Mouse (Mus musculus) heart, embryonic 15.5 days (tissue): Measurements from ENCODE around the gene Gm20441. TPM values are rescaled to one million over a fixed set of nuclear protein-coding genes. Genes with fewer than 3 reads are reported as not detected.

Experiments
- ATAC-seq: fragments of 200-750 bp; cut with Nextera tagmentation; replicated peaks from 2 replicates; pipeline ENCODE4 v1.8.0; 2017; ENCODE audit warnings: low read depth, moderate TSS enrichment; ENCODE audit not compliant: insufficient number of reproducible peaks, insufficient read depth, low FRiP score
- H3K27ac ChIP-seq: fragments of 300-500 bp; sonication (generic); 2 replicates; pipeline ENCODE4 v1.5.1; 2015; ENCODE audit warnings: mild to moderate bottlenecking, inconsistent platforms
- H3K27me3 ChIP-seq: fragments of 300-500 bp; sonication (generic); 2 replicates; pipeline ENCODE4 v1.6.1; 2015; ENCODE audit warnings: inconsistent platforms
- H3K36me3 ChIP-seq: fragments of 300-500 bp; sonication (generic); 2 replicates; pipeline ENCODE4 v1.6.1; 2015; ENCODE audit warnings: mild to moderate bottlenecking, inconsistent platforms
- H3K4me1 ChIP-seq: fragments of 300-500 bp; sonication (generic); replicated peaks from 2 replicates; pipeline ENCODE4 v1.6.1; 2015; ENCODE audit warnings: inconsistent platforms
- H3K4me2 ChIP-seq: fragments of 300-500 bp; sonication (generic); 2 replicates; pipeline ENCODE4 v1.6.1; 2015; ENCODE audit warnings: inconsistent platforms, mild to moderate bottlenecking, moderate library complexity
- H3K4me3 ChIP-seq: fragments of 300-500 bp; sonication (generic); 2 replicates; pipeline ENCODE4 v1.5.1; 2015; ENCODE audit warnings: mild to moderate bottlenecking, inconsistent platforms
- H3K9ac ChIP-seq: fragments of 300-500 bp; sonication (generic); 2 replicates; pipeline ENCODE4 v1.6.1; 2015; ENCODE audit warnings: mild to moderate bottlenecking, inconsistent platforms
- H3K9me3 ChIP-seq: fragments of 300-500 bp; sonication (generic); replicated peaks from 2 replicates; pipeline ENCODE4 v1.6.1; 2016; ENCODE audit warnings: inconsistent platforms
- WGBS: fragments of 180-500 bp; shearing (Covaris S2); methylation state at CpG from one replicate; pipeline ENCODE4 v1.1.7; 2015; ENCODE audit warnings: mixed read lengths; 5-methylcytosine and 5-hydroxymethylcytosine counted together
- polyA plus RNA-seq: library from polyadenylated mRNA; unstranded; fragments of >200 nt; fragmentation: Nextera tagmentation; extraction: Ambion mirVana; gene quantifications from 2 replicates; pipeline ENCODE4 v1.2.1, GENCODE M21; 2015

The Gm20441 gene
- polyA plus RNA-seq, 1 experiment from 2014 or later: not detected

DNA sequence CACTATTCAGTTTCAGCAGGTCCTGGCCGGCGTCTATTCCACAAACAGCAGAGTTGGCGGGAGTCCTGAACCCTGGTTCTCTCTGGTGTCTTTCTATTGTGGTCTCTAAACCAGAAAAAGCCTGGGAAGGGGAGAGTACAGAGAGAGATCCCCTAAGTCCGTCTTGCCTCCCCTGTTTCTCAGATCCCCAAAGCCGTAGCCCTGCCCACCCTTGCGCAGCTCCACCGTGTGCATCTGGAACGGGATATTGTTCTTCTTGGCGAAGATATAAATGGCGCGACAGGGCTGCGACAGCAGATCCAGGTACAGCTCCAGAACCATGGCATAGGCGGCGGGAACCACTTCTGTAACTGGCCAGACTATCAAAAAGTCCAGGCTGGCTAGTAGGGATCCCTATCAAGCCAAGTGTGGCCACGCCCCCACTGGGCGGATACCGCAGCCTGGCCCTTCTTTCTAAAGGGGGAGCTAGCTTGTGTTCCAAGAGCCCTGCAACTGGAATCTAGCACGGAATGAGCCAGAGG is 17.5 kb upstream of the Gm20441 start, which contains the start of gene Gstt1:
TSS of gene Gstt1 (minus strand) at position 409 of the 521 bp plus-strand sequence.
- Histone ChIP-seq H3K27me3 (no peaks in the 10 kb centered on the region; the same call in 1 of the 2 replicates), H3K4me1 (peaks cover 15% of the 10 kb centered on the region), H3K4me3 (peak within 1 kb of the TSS; percentile 52), H3K4me2 (peak within 1 kb of the TSS; percentile 96), H3K27ac (no peak within 1 kb of the TSS), H3K36me3 (no peaks in the 10 kb centered on the region), H3K9me3 (no peaks in the 10 kb centered on the region), H3K9ac (peak within 1 kb of the TSS; percentile 55)
- peak; percentile 68; the same call in 1 of the 2 replicates for ATAC-seq
- WGBS: 3% methylated on average over 18 of the region's 18 CpGs

DNA sequence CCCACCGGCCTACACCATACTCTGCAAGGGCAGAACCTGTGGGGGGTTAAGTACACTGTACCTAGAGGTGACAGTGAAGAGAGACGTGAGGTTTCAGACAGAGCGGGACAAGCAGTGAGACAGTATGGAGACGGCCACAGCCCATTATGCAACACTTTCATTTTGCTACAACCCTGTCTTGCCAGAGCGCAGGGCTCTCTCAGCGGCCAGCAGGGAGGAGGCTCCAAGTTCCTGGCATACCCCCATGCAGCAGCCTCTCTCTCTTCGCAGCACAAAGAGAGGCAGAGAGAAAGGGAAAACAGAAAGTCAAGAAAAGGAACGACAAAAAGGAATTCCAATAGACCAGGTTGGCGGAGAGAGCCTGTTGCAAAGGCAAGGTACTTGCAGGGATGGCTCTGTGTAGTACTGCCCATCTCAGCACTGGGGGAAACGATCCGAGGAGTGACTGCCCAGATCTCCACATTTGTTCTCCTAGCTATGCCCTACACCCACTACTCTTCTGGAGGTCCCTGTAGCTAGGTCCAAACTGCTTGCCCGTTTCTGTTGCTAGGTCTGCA is 16.9 kb upstream of the Gm20441 start:
- H3K9me3 ChIP-seq: no peaks in the 10 kb centered on the region
- peak overlapping the region; percentile 55 for H3K9ac ChIP-seq
- ATAC-seq: no peak; the same call in 1 of the 2 replicates
- peaks cover 15% of the 10 kb centered on the region for H3K4me1 ChIP-seq
- no peak overlapping the region for H3K27ac ChIP-seq
- H3K27me3 ChIP-seq: no peaks in the 10 kb centered on the region; the same call in 1 of the 2 replicates
- H3K36me3 ChIP-seq: no peaks in the 10 kb centered on the region
- WGBS: 0% methylated on average over 12 of the region's 12 CpGs
- H3K4me3 ChIP-seq: peak overlapping the region; percentile 52
- H3K4me2 ChIP-seq: peak overlapping the region; percentile 96

DNA sequence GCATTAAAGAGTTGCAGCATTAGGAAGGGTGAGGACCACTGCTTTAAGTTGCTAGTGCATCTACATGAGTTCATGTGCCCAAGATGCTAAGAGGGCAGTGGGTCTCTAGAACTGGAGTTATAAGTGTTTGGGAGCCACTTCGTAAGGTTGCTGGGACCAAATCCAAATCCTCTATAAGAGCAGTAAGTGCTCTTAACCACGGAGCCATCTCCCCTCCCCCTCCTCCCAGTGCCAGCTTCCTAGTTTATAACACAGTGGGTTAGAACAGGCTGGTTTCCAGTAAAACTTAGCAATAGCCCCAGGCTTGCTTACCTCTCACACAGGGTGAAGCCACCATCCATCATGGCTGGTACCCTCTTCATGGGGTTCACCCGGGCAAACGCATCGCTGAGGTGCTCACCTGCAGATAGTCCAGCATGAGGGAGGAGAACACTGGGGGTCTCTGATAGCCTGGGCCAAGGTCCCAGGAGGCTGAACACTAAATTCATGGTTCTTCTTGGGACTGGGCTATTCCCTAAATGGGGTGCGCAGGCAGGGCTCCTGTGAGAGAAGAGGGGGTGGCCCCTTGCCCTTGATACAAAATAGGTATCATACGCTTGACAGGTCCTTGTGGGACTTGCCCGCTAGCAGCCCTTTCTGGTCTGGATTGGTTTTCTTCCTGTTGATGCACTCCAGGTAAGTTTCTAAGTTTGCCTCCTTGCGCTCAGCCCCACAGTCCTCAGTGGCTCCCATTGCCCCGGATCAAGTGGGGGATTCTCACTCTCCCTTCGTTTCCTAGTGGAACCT is 16.2 kb upstream of the Gm20441 start:
- H3K9me3 ChIP-seq: no peaks in the 10 kb centered on the region
- H3K4me3 ChIP-seq: peak overlapping the region; percentile 52
- H3K4me1 ChIP-seq: peaks cover 15% of the 10 kb centered on the region
- no peaks in the 10 kb centered on the region; the same call in 1 of the 2 replicates for H3K27me3 ChIP-seq
- peak overlapping the region; percentile 55; the same call in 1 of the 2 replicates for H3K9ac ChIP-seq
- no peak for ATAC-seq
- peak overlapping the region; percentile 96 for H3K4me2 ChIP-seq
- H3K27ac ChIP-seq: no peak overlapping the region
- 31% methylated on average over 11 of the region's 11 CpGs for WGBS
- no peaks in the 10 kb centered on the region for H3K36me3 ChIP-seq

DNA sequence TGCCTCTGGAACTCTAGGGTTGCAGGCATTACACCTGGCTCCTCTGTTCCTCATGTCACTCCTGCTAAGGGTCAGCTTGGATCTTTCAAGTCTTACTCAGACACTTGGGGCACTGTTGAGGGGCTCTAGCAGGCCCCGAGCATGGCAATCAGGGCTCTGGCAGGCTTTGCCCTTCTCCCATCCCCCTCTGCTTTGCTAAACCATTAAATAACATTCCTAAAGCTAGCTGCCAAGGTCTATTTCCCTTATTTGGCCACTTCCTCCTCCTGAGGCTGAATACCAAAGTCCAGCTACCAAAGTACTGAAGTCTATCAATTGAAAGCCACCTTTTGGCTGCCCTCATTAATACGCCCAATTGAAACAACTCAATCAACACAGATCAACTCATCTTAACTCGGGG is 14.1 kb upstream of the Gm20441 start:
- H3K4me1 ChIP-seq: peaks cover 15% of the 10 kb centered on the region
- H3K27me3 ChIP-seq: no peaks in the 10 kb centered on the region
- 38% methylated on average over 3 of the region's 3 CpGs for WGBS
- H3K4me3 ChIP-seq: no peak overlapping the region
- H3K27ac ChIP-seq: no peak overlapping the region
- H3K4me2 ChIP-seq: no peak overlapping the region
- H3K9ac ChIP-seq: no peak overlapping the region
- ATAC-seq: no peak
- no peaks in the 10 kb centered on the region for H3K9me3 ChIP-seq
- H3K36me3 ChIP-seq: no peaks in the 10 kb centered on the region

DNA sequence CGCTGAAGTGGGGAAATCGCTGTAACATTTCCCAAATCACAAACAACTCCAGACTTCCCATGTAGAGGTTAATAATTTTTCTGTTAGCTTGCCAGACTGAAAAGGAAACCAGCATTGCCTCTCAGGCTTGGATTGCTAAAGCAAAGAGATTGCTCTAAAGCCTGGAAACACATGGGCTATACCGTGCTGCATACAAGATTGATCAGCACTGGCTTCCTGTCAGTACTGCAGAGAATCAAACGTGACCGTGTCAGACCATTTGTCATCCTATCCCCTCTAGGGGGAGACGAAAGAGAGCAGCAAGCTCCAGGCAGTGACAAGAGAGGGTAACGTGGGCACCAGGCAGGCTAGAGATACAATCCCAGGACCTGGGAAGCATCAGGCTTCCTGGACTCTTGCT is 10.0 kb upstream of the Gm20441 start:
- no peaks in the 10 kb centered on the region for H3K27me3 ChIP-seq
- H3K27ac ChIP-seq: no peak overlapping the region
- no peak overlapping the region for H3K9ac ChIP-seq
- peaks cover 5% of the 10 kb centered on the region for H3K4me1 ChIP-seq
- H3K9me3 ChIP-seq: no peaks in the 10 kb centered on the region
- H3K4me2 ChIP-seq: no peak overlapping the region
- ATAC-seq: no peak
- H3K36me3 ChIP-seq: no peaks in the 10 kb centered on the region
- no peak overlapping the region for H3K4me3 ChIP-seq
- WGBS: 21% methylated on average over 7 of the region's 7 CpGs

DNA sequence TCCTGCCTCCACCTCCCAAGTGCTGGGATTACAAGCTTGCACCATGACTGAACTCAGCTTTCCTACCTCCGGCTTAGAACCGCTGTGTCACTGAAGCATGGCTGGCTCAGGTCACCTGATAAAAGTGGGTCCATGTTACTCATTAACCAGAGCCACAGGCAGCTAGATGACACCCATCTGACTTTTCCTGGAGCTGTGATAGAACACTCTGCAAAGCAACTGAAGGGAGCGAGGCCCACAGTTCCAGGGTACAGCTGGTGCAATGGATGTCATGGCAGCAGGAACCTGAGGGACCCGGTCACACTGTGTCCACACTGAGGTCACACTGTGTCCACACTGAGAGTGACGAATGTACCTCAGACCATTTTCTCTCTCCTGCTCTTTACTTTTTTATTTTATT is 9.1 kb upstream of the Gm20441 start:
- Histone ChIP-seq H3K27ac (no peak overlapping the region), H3K4me1 (peaks cover 2% of the 10 kb centered on the region), H3K4me2 (no peak overlapping the region), H3K9ac (no peak overlapping the region), H3K36me3 (no peaks in the 10 kb centered on the region), H3K4me3 (no peak overlapping the region), H3K9me3 (no peaks in the 10 kb centered on the region), H3K27me3 (no peaks in the 10 kb centered on the region)
- ATAC-seq: no peak
- WGBS: 81% methylated on average over 5 of the region's 5 CpGs

DNA sequence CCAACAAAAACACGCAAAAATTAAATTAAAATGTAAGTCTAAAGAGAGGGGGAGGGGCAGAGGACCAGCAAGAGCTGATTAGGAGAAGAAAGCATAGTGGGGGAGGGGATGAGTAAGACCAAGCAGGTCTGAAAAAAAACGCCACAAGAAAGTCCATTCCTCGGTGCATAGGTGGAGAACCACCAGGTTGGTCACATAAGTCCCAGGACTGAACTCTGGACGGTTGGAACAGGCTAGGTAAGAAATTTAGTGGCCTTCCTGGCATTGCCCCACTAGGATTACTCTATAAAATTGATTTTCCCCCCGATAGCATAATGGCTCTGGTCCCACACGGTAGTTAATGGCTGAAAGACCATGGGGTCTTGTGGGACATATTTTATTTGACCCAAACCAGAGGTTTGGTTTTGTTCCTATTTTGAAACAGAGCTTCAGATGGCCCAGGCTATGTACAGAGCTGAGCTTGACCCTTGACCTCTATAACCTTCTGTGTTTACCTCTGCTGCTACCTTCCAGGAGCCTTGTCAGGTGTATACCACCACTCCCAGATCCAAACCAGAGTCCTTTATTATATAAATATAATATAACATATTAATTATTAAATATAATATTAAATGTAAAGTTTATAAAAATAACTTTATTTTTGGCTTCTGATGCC is 8.5 kb upstream of the Gm20441 start:
- no peaks in the 10 kb centered on the region; the same call in 1 of the 2 replicates for H3K4me1 ChIP-seq
- no peak overlapping the region for H3K4me2 ChIP-seq
- H3K9me3 ChIP-seq: no peaks in the 10 kb centered on the region
- no peak overlapping the region for H3K4me3 ChIP-seq
- H3K27ac ChIP-seq: no peak overlapping the region
- 69% methylated on average over 6 of the region's 6 CpGs for WGBS
- no peaks in the 10 kb centered on the region for H3K27me3 ChIP-seq
- H3K36me3 ChIP-seq: no peaks in the 10 kb centered on the region
- no peak for ATAC-seq
- H3K9ac ChIP-seq: no peak overlapping the region

DNA sequence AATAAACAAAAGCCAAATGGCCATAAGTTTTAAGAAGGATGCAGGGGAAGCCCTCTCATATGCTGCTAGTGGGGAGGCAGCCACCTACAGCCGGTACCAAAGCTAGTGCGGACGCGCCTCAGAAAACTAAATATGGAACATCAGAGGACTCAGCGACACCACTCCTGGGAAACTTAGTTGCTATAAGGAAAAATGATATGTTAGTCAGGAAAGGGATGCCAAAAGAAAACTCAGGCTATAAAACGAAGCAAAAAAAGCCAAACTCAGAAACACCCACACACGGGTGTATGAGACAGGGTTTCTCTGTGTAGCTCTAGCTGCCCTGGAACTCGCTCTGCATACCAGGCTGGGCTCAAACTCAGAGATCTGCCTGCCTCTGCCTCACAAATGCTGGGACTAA is 7.5 kb upstream of the Gm20441 start:
- ATAC-seq: no peak
- no peak overlapping the region for H3K27ac ChIP-seq
- H3K4me3 ChIP-seq: no peak overlapping the region
- no peaks in the 10 kb centered on the region for H3K27me3 ChIP-seq
- H3K9ac ChIP-seq: no peak overlapping the region
- H3K9me3 ChIP-seq: no peaks in the 10 kb centered on the region
- 90% methylated on average over 8 of the region's 8 CpGs for WGBS
- no peaks in the 10 kb centered on the region for H3K36me3 ChIP-seq
- H3K4me2 ChIP-seq: no peak overlapping the region
- H3K4me1 ChIP-seq: no peaks in the 10 kb centered on the region; the same call in 1 of the 2 replicates

DNA sequence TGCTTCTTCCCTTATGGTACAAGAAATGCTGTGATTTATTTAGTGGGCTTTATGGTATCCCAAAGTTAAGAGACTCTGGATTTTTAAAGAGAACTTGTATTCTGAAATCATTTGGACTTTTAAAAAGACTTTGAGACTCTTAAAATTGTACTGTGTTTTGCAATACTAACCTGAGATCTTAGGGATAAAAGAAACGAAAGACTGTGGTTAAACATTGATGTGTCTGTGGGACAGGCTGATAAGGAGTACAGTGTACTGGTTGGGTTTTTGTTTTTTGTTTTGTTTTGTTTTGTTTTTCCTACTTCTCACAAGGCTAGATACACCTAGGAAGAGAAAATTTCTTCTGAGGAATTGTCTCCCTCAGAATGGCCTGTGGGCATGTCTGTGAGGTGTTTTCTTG is 4.7 kb upstream of the Gm20441 start:
- H3K4me3 ChIP-seq: no peak overlapping the region
- ATAC-seq: no peak
- H3K4me2 ChIP-seq: no peak overlapping the region
- H3K36me3 ChIP-seq: no peaks in the 10 kb centered on the region
- peaks cover 5% of the 10 kb centered on the region; the same call in 1 of the 2 replicates for H3K4me1 ChIP-seq
- no peak overlapping the region for H3K27ac ChIP-seq
- whole genome bisulfite sequencing: 63% methylated on average over 1 of the region's 1 CpGs
- H3K9me3 ChIP-seq: no peaks in the 10 kb centered on the region
- H3K9ac ChIP-seq: no peak overlapping the region
- no peaks in the 10 kb centered on the region for H3K27me3 ChIP-seq

DNA sequence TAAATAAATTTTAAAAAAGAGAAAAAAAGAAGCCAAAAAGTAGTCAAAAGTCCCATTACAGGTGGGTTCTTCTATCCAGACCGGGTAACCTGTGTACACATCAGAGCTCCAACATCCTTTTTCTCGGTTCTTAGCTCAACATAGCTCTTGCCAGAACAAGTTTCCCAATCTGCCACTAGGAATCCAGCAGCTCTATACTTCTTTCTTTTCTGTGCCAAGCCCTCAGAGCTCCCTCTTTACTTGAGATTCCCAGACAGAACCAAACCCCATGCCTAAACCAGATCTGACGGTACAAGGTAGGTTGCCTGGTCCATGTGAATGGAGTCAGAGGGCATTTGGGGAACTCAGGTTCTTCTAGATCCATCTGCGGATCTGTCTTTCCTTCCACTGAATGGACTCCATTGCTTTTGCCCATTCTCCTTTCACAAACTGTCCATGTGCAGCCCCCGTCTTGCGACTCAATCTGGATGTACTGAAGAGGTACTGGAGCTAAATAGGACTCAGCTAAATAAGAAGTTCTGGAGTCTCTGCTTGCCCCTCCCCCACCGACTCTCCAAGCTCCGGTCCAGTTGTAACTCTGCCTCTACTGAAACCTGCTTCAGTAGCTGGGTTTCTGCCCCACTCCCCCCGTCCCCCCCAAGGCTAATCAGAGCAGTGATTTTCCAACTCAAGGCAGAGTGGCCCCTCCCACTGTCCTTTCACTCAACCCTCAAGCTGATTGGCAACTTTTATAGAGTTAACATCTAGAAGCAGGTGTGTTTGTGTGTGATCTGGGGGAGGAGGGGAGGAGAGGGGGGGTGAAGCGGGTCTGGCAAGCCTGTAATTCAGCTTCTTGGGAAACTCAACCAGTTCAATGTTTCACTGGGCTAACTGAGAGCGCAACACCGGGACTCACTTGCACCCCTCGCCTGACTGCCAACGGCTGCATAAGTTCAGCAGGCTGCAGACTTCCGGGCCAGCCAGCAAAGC is 1.3 kb downstream of the Gm20441 start:
- no peaks in the 10 kb centered on the region for H3K9me3 ChIP-seq
- H3K4me3 ChIP-seq: peak overlapping the region; percentile 48; the same call in 1 of the 2 replicates
- peak overlapping the region; percentile 79; the same call in 1 of the 2 replicates for H3K4me2 ChIP-seq
- WGBS: 36% methylated on average over 15 of the region's 15 CpGs
- ATAC-seq: no peak
- H3K27me3 ChIP-seq: peaks cover 12% of the 10 kb centered on the region
- H3K4me1 ChIP-seq: peaks cover 11% of the 10 kb centered on the region; the same call in 1 of the 2 replicates
- no peak overlapping the region for H3K27ac ChIP-seq
- H3K9ac ChIP-seq: no peak overlapping the region
- H3K36me3 ChIP-seq: no peaks in the 10 kb centered on the region
